Mouse (Mus musculus): Measurements from ENCODE around the gene 4930512M02Rik.

4930512M02Rik gene

GRCm38 (mm10) chr11:11565146-11565820, 62.4 kb downstream of the 4930512M02Rik start:
- no peak for DNase-seq (ENCODE audit: low spot score in 2 of 2)

- peak; percentile 67 to 71 for DNase-seq (ENCODE audit: low spot score in 2 of 2)
Observed at GRCm38 (mm10) chr11:11564266-11565044, 63.2 kb downstream of the 4930512M02Rik start.

DNA sequence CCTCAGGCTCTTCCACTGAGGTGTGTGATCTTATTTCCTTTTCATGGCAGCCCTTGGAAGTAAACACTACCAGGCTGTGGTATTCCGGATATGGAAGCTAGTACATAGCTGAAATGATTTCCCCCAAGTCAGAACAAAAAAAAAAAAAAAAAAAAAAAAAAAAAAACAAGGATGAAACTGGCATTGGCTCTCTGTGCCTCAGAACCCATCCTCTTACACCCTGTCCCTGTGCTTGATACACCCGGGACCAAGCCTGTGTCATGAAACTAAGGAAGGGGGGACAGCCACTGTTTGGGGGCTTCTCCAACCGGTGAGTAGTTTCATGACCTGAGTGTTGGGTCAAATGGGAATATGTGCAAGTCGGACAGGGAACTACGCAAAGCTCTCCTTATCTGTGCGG, 66.5 kb downstream of the 4930512M02Rik start:
- no peak for DNase-seq (ENCODE audit: low spot score in 2 of 2)

- no peak for DNase-seq (ENCODE audit: low spot score in 2 of 2)
Observed at GRCm38 (mm10) chr11:11559099-11559686, 68.4 kb downstream of the 4930512M02Rik start.

- peak; percentile 46 to 52 for DNase-seq (ENCODE audit: low spot score in 2 of 2)
Observed at GRCm38 (mm10) chr11:11558662-11559061, 69.0 kb downstream of the 4930512M02Rik start.

DNA sequence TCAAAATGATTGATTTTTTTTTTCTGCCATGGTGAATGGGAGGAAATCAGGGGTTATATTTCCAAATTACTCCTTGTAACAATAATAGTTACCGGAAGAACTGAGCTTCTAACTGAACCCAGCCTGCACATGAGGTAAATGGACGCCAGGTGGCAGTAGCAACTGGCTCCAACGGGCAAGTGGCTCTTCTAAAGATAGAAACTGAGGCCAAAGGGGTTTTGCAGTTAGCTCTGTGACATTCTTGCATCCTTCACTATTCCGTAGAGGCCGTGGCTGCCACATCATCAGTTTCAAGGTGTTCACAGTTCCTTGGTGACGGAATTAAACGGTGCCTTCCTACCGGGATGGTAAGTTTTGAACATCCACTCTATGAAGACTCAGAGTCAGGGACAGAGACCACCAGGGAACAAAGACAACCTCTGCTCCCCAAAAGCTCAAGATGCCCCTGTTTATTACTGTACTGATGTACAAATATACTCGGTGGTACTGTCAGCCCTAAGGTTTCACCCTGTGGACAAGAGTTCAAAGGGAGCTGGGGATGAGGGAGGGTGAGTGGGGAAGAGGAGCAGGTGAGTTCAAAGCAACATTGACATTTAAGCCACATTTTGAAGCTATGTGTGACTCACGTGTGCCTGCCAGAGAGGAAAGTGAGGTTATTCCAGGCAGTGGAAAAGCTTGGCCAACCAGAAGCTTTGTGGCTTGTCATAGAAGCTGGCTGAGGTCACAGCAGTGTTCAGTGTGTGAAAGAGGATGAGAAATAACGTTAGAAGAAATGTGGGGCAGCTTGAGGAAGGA, 70.3 kb downstream of the 4930512M02Rik start:
- peak; percentile 82 to 86 for DNase-seq (ENCODE audit: low spot score in 2 of 2)

DNA sequence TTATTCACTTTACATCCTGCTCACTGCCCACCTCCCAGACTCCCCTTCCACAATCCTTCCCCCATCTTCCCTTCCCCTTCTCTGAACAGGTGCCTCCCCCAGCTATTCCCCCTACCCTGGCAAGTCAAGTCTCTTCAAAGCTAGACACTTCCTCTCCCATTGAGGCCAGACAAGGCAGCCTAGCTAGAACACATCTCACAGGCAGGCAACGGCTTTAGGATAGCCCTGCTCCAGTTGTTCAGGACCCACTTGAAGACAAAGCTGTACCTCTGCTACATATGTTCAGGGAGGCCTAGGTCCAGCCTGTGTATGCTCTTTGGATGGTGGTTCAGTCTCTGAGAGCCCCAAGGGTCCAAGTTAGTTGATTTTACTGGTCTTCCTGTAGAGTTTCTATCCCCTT, 71.4 kb downstream of the 4930512M02Rik start:
- no peak for DNase-seq (ENCODE audit: low spot score in 2 of 2)

DNA sequence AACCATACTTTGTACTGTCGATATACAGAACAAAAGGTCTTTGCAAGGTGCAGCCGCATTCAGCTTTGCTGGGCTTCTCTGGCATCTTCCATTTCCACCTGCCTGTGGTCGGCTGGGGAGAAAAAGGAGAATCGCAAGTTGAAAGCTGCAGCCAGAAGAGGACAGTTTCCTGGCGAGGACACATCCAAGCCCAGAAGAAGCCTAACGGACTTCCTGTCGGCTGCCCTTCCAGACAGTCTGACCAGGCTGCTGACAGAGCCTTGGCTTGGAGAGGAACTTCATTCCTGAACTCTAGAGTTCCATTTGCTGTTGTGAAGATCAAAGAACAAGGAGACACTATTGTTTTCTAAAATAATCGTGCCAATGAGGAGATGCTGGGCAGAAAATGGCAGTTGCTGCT, 72.1 kb downstream of the 4930512M02Rik start:
- no peak for DNase-seq (ENCODE audit: low spot score in 2 of 2)

- no peak for DNase-seq (ENCODE audit: low spot score in 2 of 2)
Observed at GRCm38 (mm10) chr11:11547597-11548240, 79.9 kb downstream of the 4930512M02Rik start.

DNA sequence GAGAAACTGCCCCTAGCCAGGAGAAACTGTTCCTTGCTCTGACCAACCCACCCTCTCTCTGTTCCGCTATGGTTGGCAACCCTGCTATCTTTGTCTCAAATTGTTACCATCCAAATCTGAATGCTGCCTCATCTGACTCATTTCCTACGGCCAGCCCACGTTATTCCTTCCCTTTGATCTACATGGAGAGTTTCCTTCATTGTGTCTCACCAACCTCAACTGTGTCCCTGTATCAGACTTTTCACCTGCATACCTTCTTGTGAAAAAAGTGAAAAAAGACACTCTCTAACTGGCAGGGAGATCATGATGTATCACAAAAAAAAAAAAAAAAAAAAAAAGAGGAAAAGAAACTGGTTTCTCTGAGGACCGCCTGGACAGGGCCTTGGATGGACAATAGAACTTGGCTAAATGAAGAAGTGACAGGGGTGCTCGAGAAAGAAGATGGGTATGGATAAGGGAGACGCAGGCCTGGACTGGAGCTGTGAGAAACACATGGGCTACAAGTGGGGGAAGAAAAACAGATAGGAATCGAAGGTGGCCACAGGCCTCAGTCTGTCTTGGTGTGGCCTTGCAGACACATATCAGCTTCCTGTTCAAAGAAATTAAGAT, 80.6 kb downstream of the 4930512M02Rik start:
- no peak for DNase-seq (ENCODE audit: low spot score in 2 of 2)

GRCm38 (mm10) chr11:11545948-11546347, 81.7 kb downstream of the 4930512M02Rik start:
- no peak for DNase-seq (ENCODE audit: low spot score in 2 of 2)

Measured in spleen, postnatal 36 days (tissue).